8 mouse cellular contexts compared by ENCODE assay signal in genomic region chr11:43434024-43434407, GRCm38 (mm10). TPM values are rescaled to one million over a fixed set of nuclear protein-coding genes. Genes with fewer than 3 reads are reported as not detected.
DNase-seq lines count a peak whose midpoint lies in the region; ATAC-seq lines count a peak whose summit lies in the region.

No protein-coding gene starts in this region.

- peak overlapping the region; percentile 69 for H3K4me3 ChIP-seq in kidney, embryonic 14.5 days (ENCODE audit: low read length)
- peak overlapping the region; percentile 97 for H3K4me3 ChIP-seq in brown adipose tissue, adult 24 weeks (ENCODE audit: insufficient read depth, low read depth, low read length)
- H3K4me3 ChIP-seq in hindbrain, embryonic 15.5 days: peak overlapping the region; percentile 60
- H3K4me3 ChIP-seq in midbrain, embryonic 15.5 days: peak overlapping the region; percentile 74

- H3K4me1 ChIP-seq in kidney, embryonic 14.5 days (ENCODE audit: control insufficient read depth, insufficient read depth, low read length): peaks cover 7% of the 10 kb centered on the region; the same call in 1 of the 2 replicates
- peaks cover 3% of the 10 kb centered on the region; the same call in 1 of the 2 replicates for H3K4me1 ChIP-seq in brown adipose tissue, adult 24 weeks (ENCODE audit: control insufficient read depth, insufficient read depth, insufficient read length, low read length)
- peaks cover 11% of the 10 kb centered on the region for H3K4me1 ChIP-seq in hindbrain, embryonic 15.5 days (replicated peaks)
- H3K4me1 ChIP-seq in midbrain, embryonic 15.5 days: peaks cover 11% of the 10 kb centered on the region

- peak overlapping the region; percentile 75 for H3K9ac ChIP-seq in kidney, embryonic 14.5 days (ENCODE audit: low read depth, low read length)
- H3K9ac ChIP-seq in hindbrain, embryonic 15.5 days: peak overlapping the region; percentile 50
- H3K9ac ChIP-seq in midbrain, embryonic 15.5 days: peak overlapping the region; percentile 62

- no peaks in the 10 kb centered on the region for H3K9me3 ChIP-seq in kidney, embryonic 14.5 days (ENCODE audit: control insufficient read depth, low read length)
- no peaks in the 10 kb centered on the region for H3K9me3 ChIP-seq in hindbrain, embryonic 15.5 days
- H3K9me3 ChIP-seq in midbrain, embryonic 15.5 days: no peaks in the 10 kb centered on the region

- no peaks in the 10 kb centered on the region for H3K27me3 ChIP-seq in kidney, embryonic 14.5 days (ENCODE audit: control insufficient read depth, insufficient read depth, low read length)
- no peaks in the 10 kb centered on the region for H3K27me3 ChIP-seq in hindbrain, embryonic 15.5 days
- H3K27me3 ChIP-seq in midbrain, embryonic 15.5 days (replicated peaks): no peaks in the 10 kb centered on the region

- DNase-seq in kidney, postnatal 36 days: no peak
- DNase-seq in gastrocnemius, adult 18-20 months (ENCODE audit: low spot score): no peak
- no peak for DNase-seq in right cerebral cortex, adult 18-20 months
- DNase-seq in layer of hippocampus, postnatal 36 days: no peak

- H3K36me3 ChIP-seq in kidney, embryonic 14.5 days (ENCODE audit: control insufficient read depth, insufficient read depth, low read length): peaks cover 20% of the 10 kb centered on the region
- peaks cover 20% of the 10 kb centered on the region for H3K36me3 ChIP-seq in hindbrain, embryonic 15.5 days
- H3K36me3 ChIP-seq in midbrain, embryonic 15.5 days (replicated peaks): peaks cover 17% of the 10 kb centered on the region

- no peak overlapping the region for H3K27ac ChIP-seq in kidney, embryonic 14.5 days (ENCODE audit: low read depth, low read length)
- peak overlapping the region; percentile 73; the same call in 1 of the 2 replicates for H3K27ac ChIP-seq in brown adipose tissue, adult 24 weeks (replicated peaks; ENCODE audit: low read depth, low read length)
- peak overlapping the region; percentile 13; the same call in 1 of the 2 replicates for H3K27ac ChIP-seq in hindbrain, embryonic 15.5 days (replicated peaks)
- H3K27ac ChIP-seq in midbrain, embryonic 15.5 days: peak overlapping the region; percentile 47; the same call in 1 of the 2 replicates

- ATAC-seq in kidney, embryonic 14.5 days (ENCODE audit: low FRiP score, low TSS enrichment): peak; percentile 51
- peak; percentile 63 for ATAC-seq in hindbrain, embryonic 15.5 days (ENCODE audit: low FRiP score, low read depth)
- peak; percentile 70 for ATAC-seq in midbrain, embryonic 15.5 days (replicated peaks)

- under 1% methylated on average over 9 of the region's 9 CpGs for WGBS in kidney, embryonic 14.5 days
- 6% methylated on average over 9 of the region's 9 CpGs for WGBS in hindbrain, embryonic 15.5 days
- 7% methylated on average over 9 of the region's 9 CpGs for WGBS in midbrain, embryonic 15.5 days

- peak overlapping the region; percentile 78 for H3K4me2 ChIP-seq in kidney, embryonic 14.5 days (replicated peaks; ENCODE audit: low read depth, low read length)
- peak overlapping the region; percentile 76 for H3K4me2 ChIP-seq in hindbrain, embryonic 15.5 days
- H3K4me2 ChIP-seq in midbrain, embryonic 15.5 days: peak overlapping the region; percentile 69

RNA-seq across cellular contexts. Expression of gene Slu7, which starts 0.5 kb away (rescaled TPM):
- polyA plus RNA-seq in kidney, embryonic 14.5 days (2014; fragmentation: Nextera tagmentation; extraction: Ambion mirVana): 58.2 and 65.2 TPM in 2 replicates
- polyA plus RNA-seq in brown adipose tissue, adult 24 weeks (2012; ENCODE audit: insufficient read depth, insufficient read length, missing spikeins): 15.2 and 20.3 TPM in 2 replicates
- polyA plus RNA-seq in hindbrain, embryonic 15.5 days (2015; fragmentation: Nextera tagmentation; extraction: Ambion mirVana): 54.7 and 59.2 TPM in 2 replicates
- 65.3 and 66.8 TPM in 2 replicates for polyA plus RNA-seq in midbrain, embryonic 15.5 days (2015; fragmentation: Nextera tagmentation; extraction: Ambion mirVana)
- total RNA-seq in gastrocnemius, adult 18-20 months (2021): 10 to 100 TPM; 34.0 to 36.5 TPM
- total RNA-seq in layer of hippocampus, postnatal 36 days (2021): 10 to 100 TPM; 59.6 to 60.1 TPM

RNA-seq across cellular contexts. Expression of gene Pttg1, which starts 8.0 kb away (rescaled TPM):
- 105 and 129 TPM in 2 replicates for polyA plus RNA-seq in kidney, embryonic 14.5 days (2014; fragmentation: Nextera tagmentation; extraction: Ambion mirVana)
- polyA plus RNA-seq in brown adipose tissue, adult 24 weeks (2012; ENCODE audit: insufficient read depth, insufficient read length, missing spikeins): 157 and 160 TPM in 2 replicates
- polyA plus RNA-seq in hindbrain, embryonic 15.5 days (2015; fragmentation: Nextera tagmentation; extraction: Ambion mirVana): 48.2 and 52.0 TPM in 2 replicates
- polyA plus RNA-seq in midbrain, embryonic 15.5 days (2015; fragmentation: Nextera tagmentation; extraction: Ambion mirVana): 37.4 and 43.8 TPM in 2 replicates
- total RNA-seq in gastrocnemius, adult 18-20 months (2021): 10 to 100 TPM; 51.6 to 56.3 TPM
- total RNA-seq in layer of hippocampus, postnatal 36 days (2021): 10 to 100 TPM; 20.6 to 26.4 TPM

RNA-seq across cellular contexts. Expression of gene C1qtnf2, which starts 40.1 kb away (rescaled TPM):
- 13.4 and 17.9 TPM in 2 replicates for polyA plus RNA-seq in kidney, embryonic 14.5 days (2014; fragmentation: Nextera tagmentation; extraction: Ambion mirVana)
- 2.8 and 3.3 TPM in 2 replicates for polyA plus RNA-seq in brown adipose tissue, adult 24 weeks (2012; ENCODE audit: insufficient read depth, insufficient read length, missing spikeins)
- polyA plus RNA-seq in hindbrain, embryonic 15.5 days (2015; fragmentation: Nextera tagmentation; extraction: Ambion mirVana): 13.6 and 15.6 TPM in 2 replicates
- 9.7 and 10.0 TPM in 2 replicates for polyA plus RNA-seq in midbrain, embryonic 15.5 days (2015; fragmentation: Nextera tagmentation; extraction: Ambion mirVana)
- total RNA-seq in gastrocnemius, adult 18-20 months (2021): 1 to 10 TPM; 1.8 to 3.0 TPM
- 1 to 10 TPM; 1.2 to 1.6 TPM for total RNA-seq in layer of hippocampus, postnatal 36 days (2021)
